Mouse (Mus musculus) ES-E14 (cell line): ENCODE results near the gene Polr1a.

Experiments
- CHD2 ChIP-seq: IDR thresholded peaks from 2 replicates; pipeline ENCODE4 v1.6.1; 2014; ENCODE audit warnings: mild to moderate bottlenecking, low read depth, low read length, inconsistent platforms
- MAFK ChIP-seq: IDR thresholded peaks from 2 replicates; pipeline ENCODE4 v1.6.1; 2014; ENCODE audit warnings: mild to moderate bottlenecking, low read depth, low read length, inconsistent platforms; ENCODE audit not compliant: insufficient read depth
- ZC3H11A ChIP-seq: IDR thresholded peaks from 2 replicates; pipeline ENCODE4 v1.6.1; 2012; ENCODE audit warnings: low read depth, mild to moderate bottlenecking, inconsistent platforms, low read length, borderline replicate concordance

DNA sequence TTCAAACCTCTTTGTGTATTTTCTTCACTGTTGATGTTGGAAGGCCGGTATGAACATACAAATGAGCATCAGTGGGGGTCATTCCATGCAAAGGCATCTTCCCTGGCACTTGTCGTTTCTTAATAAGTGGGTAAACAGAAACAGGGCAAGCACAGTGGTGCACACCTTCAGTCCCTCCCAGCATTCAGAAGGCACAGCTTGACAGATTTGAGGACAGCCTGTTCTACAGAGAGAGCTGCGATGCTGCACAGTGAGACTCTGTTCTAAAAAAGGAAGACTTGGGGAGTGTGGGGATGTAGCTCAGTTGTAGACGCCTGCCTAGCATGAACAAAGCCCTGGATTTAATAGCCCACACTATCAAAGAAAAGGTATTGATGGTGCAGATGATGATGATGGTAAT is 105.2 kb downstream of the Polr1a start:
- no peak for TF ChIP-seq MAFK
- no peak for TF ChIP-seq ZC3H11A
- TF ChIP-seq CHD2, result no peak
